Mouse (Mus musculus) erythroblast, embryonic 14.5 days (primary cell): Measurements from ENCODE around the gene Pde1a.

Experiments used
- GATA1 ChIP-seq: IDR thresholded peaks from 2 replicates; pipeline ENCODE4 v1.6.1; 2012; ENCODE audit warnings: low read length, inconsistent platforms, mixed read lengths
- TAL1 ChIP-seq: IDR thresholded peaks from 3 replicates; pipeline ENCODE4 v1.6.1; 2012; ENCODE audit warnings: low read length, inconsistent platforms, mixed read lengths

GRCm38 (mm10) chr2:80150019-80150418 is 20.8 kb upstream of the Pde1a start:
- TF ChIP-seq GATA1 (no peak), TAL1 (no peak)
